Mouse (Mus musculus) retina, adult 2 months (tissue): ENCODE data around the gene Snapc4.

Experiments
- DNase-seq: peaks from one replicate; pipeline ENCODE4 v3.0.0-alpha.2; 2012; ENCODE audit warnings: low read depth, low spot score

Gene Snapc4

DNA sequence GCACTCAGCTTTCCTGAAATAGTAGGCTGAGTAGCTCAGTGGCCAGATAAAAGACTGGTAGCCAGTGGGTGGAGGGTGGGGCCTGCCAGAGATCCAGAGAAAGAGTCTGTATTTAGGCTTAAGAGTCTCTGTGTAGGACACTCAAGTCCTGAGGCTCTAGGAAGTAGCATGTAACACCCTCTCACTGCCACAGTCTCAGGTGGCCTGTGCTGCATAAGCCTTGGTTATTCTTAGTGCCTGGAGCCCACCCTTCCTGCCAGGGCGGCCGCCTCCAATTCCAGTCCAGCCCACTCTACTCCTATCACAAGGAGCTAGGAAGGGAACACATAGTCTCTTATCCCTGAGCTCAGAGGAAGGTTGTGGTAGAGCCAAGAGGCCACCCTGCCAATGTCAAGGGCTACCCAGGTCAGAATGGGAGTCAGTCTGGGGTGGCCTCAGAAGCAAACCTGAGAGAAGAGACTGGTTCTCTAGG lies 38.9 kb downstream of the Snapc4 start:
- DNase-seq = no peak

DNA sequence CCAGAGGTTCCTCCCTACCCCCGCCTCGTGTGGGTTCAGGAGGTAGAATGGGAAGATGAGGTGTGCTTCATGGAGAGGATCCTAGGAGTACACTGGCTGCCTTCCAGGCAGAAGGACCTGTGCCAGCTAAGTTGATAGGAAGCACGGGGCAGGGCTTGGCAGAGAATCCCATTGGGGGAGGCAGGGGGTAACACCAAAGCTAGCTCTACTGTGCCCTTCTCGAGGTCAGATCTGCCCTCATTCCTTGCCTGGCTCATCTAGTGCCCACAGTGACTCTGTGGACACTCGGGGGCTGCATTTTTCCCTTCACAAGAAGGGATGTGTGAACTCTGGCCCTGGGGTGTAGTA lies 41.3 kb downstream of the Snapc4 start:
- DNase-seq = no peak

DNA sequence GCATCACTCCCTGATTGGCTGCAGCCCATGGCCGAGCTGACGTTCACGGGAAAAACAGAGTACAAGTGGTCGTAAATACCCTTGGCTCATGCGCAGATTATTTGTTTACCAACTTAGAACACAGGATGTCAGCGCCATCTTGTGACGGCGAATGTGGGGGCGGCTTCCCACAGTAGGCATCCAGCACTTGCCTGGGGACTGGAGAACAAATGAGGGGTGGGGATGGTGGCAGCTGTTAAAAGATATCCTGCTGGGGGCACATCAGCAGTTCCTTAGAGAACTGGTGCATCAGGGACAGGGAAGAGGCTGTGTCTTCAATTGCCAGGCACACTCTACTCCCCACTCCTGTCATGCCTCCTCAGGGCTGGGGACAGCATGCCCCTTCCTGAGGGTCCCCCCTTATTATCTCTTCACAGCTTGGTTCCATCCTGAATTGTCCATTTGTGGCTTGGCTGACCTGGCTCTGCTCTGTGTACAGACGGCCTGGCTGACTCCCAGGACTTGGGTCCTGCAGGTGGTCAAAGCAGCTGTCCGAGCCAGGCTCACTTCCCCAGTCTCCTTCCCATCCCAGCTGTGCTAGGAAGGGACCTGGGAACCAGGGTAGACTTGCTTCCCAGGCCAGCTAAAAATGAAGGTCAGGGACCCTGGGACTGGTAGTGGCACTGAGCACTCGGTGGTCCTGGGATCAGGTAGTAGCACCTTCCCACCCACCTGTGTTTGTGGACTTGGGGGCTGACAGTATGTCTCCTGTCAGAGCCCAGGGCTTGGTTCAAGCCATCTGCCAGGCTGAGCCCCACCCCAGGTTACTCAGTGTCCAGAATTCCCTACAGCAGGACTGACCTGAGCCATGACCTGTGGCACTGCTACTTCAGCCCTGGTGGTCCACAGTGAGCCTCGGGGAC lies 41.9 kb downstream of the Snapc4 start:
- DNase-seq = no peak

DNA sequence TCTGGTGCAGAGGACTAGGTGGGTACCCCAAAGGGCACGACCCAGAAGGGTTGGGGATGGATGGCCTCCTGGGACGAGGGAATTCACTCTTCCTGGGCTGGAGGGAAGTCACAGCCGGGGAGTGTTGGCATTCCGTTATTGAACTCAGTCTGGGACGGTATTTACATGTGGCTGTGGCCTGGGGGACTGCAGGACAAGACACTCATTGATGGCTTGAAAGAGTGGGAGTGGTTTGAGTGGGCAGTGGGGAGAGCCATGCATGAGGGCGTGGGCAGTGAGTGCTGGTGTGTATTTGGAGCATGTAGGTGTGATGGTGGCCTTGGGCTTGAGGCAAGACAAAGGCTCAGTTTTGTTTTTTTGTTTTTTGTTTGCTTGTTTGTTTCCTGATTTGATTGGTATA lies 49.8 kb downstream of the Snapc4 start:
- DNase-seq = no peak

DNA sequence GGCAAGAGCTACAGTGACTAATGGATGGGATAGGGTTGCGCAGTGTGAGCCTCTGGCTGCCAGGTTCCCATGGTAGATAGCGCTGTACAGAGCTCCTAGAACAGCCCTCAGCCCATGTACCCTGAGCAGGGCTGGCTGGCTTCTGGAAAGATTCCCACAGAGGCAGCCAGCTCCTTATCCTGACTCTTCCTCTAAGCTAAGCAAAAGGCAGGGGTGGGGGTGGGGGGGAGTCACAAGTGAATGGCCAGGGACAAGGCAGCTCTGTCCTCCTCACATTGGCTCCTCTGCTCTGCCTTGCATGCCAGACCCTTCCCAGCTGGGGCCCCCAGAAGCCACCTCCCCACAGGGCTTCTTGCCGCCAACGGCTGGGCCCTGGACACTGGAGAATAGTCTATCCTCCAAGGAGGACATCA lies 50.4 kb downstream of the Snapc4 start:
- no peak for DNase-seq

DNA sequence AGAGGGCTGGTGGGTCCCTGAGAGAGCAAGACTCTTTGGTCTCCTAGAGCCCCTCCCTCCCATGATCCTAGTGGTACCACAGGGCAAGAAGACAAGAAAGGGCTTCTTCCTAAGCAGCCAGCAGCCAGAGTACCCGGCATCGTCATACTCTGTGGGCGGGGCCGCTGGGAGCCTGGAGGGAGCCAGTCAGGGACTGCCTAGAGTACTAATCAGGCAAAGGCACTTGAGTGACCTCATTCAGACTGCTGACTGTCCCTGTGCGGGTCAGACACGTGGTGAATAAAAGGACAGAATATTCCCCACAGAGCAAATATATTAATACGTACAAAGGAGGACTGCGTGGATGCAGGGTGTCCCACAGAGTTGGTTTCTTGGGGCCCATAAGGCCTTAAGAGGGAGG lies 51.1 kb downstream of the Snapc4 start:
- no peak for DNase-seq

DNA sequence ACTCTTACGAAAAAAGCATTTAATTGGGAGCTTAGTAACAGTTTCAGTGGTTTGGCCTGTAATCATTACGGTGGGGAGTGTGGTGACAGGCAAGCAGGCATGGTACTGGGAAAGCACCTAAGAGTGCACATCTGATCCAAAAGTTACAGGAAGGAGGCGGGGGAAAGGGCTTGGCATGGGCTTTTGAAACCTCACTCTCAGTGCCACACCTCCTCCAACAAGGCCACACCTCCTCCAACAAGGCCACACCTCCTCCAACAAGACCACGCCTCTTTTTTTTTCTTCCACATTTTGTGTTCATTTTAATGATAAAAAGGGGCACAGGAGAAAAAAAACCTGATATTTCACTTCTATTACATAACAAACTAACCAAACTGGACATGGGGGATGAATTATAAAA lies 52.6 kb downstream of the Snapc4 start:
- DNase-seq = no peak

DNA sequence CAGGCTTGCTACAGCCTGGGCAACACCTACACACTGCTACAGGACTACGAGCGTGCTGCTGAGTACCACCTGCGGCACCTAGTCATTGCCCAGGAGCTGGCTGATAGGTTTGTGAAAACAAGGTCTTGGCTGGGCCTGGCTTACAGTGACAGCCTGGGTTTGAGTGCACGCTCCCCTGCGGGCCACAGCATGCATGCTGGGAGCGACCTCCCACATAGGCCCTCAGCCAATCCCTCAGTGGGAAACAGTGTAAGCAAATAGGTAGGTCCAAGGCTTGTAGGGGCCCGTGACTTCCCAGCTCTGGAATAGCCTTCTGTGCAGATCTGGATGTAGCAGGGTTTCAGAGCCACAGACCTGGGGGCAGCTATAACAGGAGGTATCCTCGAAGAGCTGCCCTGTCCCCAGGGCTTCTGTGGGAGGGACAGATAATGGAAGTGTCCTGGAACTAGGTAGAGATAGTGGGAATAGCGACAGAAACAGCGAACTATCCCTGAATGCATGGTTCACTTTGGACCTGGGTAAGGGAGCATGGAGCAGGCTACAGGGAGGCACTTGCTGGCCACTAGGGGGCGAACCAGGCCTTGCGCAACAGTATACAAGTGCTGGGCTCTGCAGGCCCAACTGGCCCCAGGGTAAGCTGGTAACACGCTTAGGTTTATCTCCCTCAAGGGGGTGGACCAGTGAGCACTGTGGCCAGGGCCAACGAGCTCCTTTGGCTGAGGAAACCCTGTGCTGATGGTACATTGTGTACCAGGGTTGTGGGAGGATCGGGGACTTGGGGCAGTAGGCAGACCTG lies 54.9 kb downstream of the Snapc4 start:
- DNase-seq = peak; percentile 62

DNA sequence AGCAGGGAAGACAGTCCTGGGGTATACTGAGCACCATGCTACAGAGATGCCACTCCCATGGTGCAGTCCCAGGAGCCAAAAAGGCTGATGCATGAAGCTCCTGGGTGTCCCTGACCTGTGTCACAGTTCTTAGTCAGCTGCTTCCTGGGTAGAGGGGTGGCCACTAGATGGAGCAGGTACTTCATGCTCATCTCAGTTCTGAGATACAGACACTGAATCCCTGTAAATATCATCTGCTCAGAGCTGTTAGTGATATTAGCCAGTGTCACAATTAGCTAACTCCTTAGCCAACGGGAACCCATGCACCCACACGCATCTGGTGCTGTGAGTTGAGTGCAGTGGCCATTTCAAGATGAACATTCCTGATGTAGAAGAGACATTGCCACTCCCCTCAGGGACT lies 55.5 kb downstream of the Snapc4 start:
- DNase-seq = no peak

DNA sequence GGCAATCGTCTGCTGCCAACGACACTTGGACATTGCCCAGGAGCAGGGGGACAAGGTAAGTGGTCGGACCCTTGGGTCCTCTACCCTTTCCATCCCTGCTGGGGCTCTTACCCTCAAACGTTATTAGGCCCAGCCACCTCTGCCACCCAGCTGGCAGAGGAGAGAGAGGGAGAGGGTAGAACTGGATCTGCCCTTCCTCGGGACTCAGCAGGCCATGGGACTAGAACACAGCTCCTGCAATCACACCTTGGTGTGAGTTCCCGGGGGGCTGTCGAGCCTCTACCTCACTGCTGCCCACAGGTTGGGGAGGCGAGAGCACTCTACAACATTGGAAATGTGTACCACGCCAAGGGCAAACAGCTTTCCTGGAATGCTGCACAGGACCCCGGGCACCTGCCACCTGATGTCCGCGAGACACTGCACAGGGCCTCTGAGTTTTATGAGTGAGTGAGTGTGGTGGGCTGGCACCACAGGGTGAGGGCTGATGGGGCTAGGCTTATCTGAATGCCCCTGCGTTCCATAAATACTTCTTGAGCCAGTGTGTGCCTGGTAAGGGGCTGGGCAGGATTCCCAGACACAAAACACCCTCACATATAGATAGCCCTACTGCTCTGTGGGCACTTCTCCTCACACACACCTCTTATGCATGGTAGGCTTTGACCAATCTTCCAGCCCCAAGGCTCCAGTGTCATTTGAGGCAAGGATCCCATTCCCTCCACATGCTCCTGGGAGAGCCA lies 56.7 kb downstream of the Snapc4 start:
- DNase-seq = no peak

DNA sequence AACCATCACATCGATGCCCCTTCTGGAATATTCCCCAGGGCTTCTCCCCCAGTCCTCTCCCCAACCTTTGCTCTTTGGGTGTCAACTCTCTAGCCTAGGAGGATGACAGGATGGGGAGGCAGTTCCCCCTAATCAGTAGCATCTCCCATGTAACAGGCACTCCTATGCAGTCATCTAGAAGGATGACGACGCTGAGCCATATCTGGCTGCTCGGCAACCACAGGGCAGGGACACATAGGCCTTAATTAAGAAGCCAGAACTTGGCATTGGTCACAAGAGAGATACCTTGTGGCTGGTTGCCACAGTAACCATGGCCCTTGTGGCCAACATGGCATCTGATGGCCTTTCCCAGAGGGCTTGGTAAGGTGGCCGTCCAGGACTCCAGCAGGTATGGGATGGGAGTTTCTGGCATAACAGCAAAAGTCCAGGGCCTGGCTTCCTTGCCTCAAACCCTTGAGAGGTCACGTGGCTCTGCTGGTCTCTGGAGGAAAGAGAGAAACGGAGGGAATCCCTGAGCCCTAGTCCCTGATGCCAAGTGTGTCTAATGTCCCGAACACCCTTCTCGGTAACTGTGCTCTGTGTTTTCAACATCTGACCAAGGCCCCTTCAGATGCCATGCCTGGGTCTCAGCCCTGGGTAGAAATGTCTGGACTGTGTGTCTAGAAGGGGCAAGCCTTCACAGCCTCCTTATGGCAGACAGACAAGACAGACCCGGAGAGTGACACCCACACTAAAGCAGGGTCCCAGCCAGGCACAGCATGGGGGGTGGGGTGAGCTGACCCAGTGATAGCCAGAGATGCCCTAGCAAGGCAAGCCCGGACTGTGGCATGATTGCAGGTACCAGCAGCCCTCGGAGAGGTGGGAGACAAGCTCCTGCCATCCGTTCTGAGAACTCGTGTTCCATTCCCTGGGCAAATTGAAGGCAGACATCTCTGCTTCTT lies 59.9 kb downstream of the Snapc4 start:
- DNase-seq = no peak

DNA sequence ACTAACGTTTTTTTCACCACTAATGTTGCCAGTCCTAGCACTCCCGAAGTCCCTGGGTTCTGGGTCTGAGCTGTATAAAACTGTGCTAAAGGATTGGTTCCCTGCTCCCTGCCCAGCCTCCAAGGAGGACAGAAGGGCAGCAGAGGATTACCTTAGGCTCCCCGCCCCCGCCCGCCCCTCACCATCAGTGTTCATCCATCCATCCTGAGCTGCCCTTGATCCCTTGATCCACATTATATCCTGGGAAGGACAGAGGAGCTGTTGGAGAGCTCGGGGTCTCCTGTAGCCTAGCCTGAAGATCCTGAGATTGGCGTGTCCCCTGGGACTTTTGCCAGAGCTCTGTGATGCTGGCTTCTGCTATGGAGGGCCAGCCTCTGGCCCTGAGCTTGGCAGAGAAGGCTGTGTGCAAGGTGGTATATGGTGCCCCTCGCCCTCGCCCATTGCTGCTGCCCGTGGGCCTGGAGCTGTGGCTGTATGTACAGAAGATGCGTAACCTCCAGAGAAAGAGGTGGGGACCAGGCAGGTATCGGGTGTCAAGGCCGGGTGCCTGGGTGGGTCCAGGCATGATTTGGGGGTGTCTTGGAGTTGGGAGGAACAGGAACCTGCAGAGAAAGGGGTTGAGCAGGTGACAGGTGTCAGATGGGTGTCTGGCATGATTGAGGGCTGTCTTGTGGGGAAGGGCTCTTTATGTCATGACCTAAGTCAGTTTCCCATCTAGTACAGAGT lies 60.8 kb downstream of the Snapc4 start:
- DNase-seq = peak; percentile 66

DNA sequence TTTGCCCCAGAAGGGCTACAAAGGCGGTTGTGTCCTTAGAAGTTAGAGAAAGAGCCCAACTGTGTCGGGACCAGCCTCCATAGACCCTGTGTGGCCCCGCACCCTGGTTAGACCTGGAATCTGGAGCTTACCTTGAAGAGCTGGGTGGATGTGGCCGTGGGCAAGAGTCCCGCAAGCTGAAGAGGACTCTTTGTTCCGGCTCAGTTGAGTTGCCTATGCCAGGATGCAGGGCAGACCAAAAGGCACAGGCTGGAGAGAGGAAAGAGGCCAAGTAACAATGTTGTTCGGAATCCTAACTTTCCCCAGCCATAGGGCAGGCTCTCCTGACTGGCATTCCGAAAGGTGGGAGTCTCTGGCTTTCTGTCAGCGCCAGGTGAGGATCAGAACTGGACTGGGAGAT lies 61.3 kb downstream of the Snapc4 start:
- no peak for DNase-seq

DNA sequence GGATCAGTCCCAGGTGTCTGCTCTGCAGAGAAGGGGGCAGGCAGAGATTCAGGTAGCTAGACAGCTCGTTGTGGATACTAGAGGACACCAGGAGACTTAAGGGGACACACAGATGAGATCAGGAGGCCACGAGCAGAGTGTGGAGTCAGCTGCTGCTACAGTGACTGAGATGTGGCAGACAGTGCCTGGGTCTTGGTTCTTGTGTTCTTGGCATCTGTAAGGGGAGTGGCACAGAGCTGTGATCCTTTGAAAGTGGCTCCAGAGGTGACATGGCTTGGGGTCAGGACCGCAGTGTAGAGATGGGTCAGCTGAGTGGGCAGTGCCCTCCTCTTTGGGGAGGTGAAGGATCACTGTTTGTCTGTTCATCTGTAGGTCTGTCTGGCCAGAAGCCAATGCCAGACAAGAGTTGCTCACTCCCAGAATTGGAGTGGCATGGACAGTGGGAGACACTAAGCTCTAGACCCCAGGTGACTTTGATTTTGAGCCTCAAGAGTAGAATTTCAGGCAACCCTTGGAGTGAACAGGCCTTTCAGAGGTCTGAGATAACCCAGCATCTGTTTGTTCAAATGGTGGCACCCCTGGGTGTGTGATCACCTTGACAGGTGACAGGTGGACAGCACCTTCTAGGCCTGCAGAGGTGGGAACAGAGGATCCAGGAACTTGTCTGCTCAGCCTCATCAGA lies 62.3 kb downstream of the Snapc4 start:
- no peak for DNase-seq

DNA sequence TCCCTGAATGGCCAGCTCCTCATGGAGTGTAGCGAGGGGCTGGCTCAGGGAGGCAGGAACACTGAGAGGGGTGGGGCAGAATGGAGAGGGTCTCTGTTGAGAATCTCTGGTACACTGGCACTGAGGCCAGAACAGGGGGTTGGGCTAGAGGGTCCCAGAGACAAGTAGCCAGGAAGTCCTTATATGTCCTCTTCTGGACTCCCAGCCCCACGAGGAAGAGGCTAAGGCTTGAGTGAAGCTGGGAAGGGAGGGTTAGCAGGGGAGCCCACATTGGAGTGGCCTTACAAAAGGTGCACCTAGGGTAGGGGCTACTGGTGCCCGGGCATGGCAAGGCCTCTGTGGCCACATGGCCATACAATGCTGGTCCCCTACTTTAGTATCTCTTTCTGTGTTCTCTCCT lies 63.1 kb downstream of the Snapc4 start:
- DNase-seq = no peak

DNA sequence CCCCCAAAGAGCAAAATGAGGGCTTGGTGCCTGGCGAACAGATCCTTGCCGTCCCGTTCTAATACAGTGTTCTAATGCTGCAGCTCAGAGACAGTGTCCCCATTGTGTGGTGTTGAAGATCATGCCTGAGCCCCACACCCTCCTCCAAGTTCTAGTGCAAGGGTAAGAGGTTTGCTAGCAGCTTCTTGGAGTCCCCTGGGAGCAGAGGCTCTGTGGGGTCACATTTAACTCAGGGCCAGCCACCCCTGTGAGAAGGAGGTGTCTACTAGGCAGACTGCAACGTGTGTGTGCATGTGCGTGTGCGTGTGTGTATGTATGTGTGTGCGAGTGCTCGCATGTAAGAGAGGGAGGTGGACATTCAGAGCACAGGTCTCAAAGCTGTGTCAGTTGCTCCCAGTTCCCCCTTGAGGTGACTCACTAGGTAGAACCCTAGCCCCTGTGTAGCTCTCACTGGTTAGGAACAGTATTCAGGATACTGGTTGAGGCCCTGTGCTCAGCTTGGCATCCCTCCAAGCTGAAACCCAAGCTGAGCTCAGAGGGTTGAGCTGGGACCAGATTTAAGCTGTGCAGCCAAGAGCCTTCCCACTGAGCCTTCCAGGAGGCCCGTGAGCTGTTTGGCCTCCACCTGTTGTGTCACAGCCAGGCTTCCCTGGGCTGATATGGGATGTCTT lies 63.7 kb downstream of the Snapc4 start:
- DNase-seq = no peak

DNA sequence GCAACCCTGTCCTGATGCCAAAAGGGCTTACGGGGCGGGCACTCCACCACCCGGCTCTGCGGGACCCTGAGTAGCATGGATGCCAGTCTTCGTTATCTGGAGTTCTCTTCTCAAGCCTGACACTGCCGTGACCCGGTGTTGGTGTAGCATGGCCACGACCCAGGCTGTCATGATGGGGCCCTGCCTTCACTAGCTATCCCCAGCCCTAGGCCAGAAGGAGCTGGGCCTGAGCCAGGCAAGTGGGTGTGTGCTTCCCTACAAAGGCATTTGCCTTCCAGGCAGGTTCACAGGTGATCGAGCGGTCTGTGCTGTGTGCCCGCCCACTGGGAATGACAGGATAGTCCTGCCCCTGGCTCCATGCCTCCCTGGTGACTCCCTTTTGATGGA lies 64.5 kb downstream of the Snapc4 start:
- no peak for DNase-seq

DNA sequence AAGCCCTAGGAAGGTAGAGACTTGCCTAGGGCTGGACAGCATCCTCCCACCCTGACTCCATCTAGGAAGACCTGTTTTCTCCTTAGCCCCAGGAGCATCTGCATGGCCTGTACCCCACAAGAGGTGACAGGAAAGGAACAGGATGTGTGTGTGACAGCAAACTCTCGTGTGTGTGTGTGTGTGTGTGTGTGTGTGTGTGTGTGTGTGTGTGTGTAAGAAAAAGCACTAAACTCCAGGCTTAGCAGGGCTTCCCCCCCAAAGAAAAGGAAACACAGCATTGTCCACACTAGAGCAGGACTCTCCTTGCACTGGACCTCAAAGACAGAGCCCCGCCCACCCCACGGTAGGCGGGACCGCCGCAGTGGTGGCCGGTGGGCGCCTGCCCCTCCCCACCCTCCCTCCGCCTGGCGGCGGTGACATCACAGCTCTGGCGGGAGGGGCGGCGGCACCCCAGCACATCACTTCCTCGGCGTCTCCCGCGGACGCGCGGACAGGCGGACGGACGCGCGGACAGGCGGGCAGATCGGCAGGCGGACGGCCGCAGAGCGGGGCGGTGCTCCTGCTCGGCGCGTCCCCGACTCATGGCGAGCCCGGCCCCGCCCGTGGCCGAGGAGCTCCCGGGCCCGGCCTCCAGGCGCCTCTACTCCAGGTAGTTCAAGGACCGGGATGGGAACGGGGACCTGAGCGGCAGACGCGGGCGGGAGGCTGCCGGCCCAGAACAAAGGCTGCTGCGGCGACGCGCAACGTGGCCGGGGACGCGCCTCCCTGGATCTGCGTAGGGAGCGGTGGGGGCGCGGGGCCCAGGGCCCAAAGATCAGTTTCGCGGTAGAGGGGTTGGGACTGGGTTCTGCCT lies 65.2 kb downstream of the Snapc4 start, which contains the start of gene Gpsm1:
Gene Gpsm1, plus strand, starts transcription at position 444 of the 853 bp plus-strand sequence.
- DNase-seq = no peak
